Mouse (Mus musculus): Measurements from ENCODE around the gene Parp6. TPM values are rescaled to one million over a fixed set of nuclear protein-coding genes. Genes with fewer than 3 reads are reported as not detected.

Gene Parp6
- polyA plus RNA-seq, 1 experiment: 12.1 TPM

DNA sequence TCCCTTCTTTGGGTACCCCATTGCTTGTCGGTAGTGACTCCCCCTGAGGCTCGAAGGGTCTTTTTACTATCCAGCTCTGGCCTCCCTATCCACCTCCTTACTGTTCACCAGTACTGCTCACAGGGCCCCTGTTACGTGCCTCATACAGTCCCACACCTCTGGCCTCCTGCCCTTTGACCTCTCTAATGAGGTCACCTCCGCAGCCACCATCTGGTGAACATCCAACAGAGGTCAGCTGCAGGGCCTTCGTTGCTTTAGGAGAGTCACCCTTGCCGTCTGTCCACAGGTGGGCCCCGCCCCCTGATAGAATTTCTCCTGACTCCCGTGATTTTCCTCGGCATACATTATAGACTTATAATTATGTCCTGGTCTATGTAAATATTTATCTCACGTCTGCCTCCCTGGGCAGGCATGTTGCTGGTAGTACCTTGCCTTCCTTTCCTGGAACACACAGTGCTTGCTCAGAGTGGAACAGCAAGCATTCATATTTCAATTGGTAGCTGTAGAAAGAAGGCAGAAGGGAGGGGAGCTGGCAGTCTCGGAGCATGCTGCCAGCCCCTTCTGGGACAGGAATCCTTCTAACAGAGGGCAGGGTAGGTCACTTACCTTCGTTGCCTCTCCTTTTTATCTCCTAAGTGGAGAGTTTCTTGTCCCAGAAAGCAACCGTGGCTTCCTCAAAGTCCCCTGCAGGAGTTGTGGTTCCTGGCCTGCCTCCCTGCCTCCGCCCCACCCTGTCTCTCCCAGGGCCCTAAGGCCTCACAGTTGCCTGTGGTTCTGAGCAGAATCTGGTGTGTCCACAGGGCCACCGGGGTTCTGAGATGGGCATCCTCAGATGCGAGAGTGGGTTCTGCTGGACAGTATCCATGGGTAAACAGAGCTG, 77.7 kb downstream of the Parp6 start:
- Histone ChIP-seq H3K4me1 (ENCODE audit: control insufficient read depth, insufficient read depth, insufficient read length, low read length) (peaks cover 36% of the 10 kb centered on the region), H3K27ac (ENCODE audit: insufficient read depth, low read depth, low read length) (peak overlapping the region; percentile 80), H3K36me3 (ENCODE audit: control insufficient read depth, insufficient read depth, low read length) (no peaks in the 10 kb centered on the region), H3K27me3 (ENCODE audit: control insufficient read depth, insufficient read depth, low read length) (no peaks in the 10 kb centered on the region), H3K4me3 (ENCODE audit: low read depth, low read length) (no peak overlapping the region)
- WGBS: 41% methylated on average over 16 of the region's 16 CpGs
- TF ChIP-seq POLR2A (IDR thresholded peaks at IDR 0.05; ENCODE audit: low read depth, low read length): no peak

DNA sequence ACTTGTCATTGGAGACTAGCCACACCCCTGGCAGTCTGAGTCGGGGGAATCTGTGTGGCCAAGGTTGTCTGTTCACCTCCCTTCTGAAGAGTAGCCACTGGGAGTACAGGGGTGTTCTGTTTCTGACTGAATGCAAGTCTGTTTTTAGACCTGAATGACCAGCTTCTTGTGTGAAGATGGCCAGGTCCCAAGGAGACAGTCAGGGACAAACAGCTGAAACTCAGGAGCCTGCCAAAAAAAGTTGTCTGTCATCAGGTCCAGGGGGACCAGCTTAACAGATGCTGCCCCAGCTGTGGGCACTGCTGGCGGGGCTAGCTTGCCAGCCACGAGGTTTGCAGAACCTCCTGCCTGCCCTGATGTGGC, 78.3 kb downstream of the Parp6 start:
- peak overlapping the region; percentile 80; the same call in 1 of the 2 replicates for H3K27ac ChIP-seq (ENCODE audit: insufficient read depth, low read depth, low read length)
- no peak for TF ChIP-seq CTCF (IDR thresholded peaks at IDR 0.05; ENCODE audit: extremely low read depth, insufficient read length, insufficient replicate concordance, low read depth, low read length)
- TF ChIP-seq POLR2A (IDR thresholded peaks at IDR 0.05; ENCODE audit: low read depth, low read length): no peak
- WGBS: 49% methylated on average over 3 of the region's 3 CpGs
- no peaks in the 10 kb centered on the region for H3K27me3 ChIP-seq (ENCODE audit: control insufficient read depth, insufficient read depth, low read length)
- no peak overlapping the region for H3K4me3 ChIP-seq (ENCODE audit: low read depth, low read length)
- no peaks in the 10 kb centered on the region for H3K36me3 ChIP-seq (ENCODE audit: control insufficient read depth, insufficient read depth, low read length)
- H3K4me1 ChIP-seq (ENCODE audit: control insufficient read depth, insufficient read depth, insufficient read length, low read length): peaks cover 36% of the 10 kb centered on the region

DNA sequence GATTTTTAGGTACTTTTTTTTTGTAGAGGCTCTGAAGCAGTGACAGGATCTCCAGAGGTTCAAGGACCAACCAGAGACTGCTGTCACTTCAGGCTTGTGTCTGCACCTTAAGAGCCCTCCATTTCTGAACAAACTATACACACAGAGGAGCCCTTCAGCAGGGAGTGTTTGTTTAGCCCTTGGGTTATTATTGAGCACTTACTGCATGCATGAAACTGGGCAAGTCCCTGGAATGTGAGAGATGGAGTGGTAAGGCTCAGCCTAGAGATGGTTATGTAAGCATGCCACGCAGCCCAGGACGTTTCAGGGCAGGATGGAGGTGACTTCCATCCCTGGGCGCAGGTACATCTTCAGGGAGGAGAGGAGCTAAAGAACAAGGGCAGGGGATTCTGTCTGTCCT, 79.3 kb downstream of the Parp6 start:
- 83% methylated on average over 3 of the region's 3 CpGs for WGBS
- H3K27ac ChIP-seq (ENCODE audit: insufficient read depth, low read depth, low read length): no peak overlapping the region
- H3K4me1 ChIP-seq (ENCODE audit: control insufficient read depth, insufficient read depth, insufficient read length, low read length): peaks cover 35% of the 10 kb centered on the region
- H3K27me3 ChIP-seq (ENCODE audit: control insufficient read depth, insufficient read depth, low read length): no peaks in the 10 kb centered on the region
- TF ChIP-seq POLR2A (IDR thresholded peaks at IDR 0.05; ENCODE audit: low read depth, low read length) (no peak), CTCF (IDR thresholded peaks at IDR 0.05; ENCODE audit: extremely low read depth, insufficient read length, insufficient replicate concordance, low read depth, low read length) (no peak)
- no peaks in the 10 kb centered on the region for H3K36me3 ChIP-seq (ENCODE audit: control insufficient read depth, insufficient read depth, low read length)
- H3K4me3 ChIP-seq (ENCODE audit: low read depth, low read length): no peak overlapping the region

Other genes with a start within 250 kb of the Parp6 start
- 8.6 and 22.1 TPM in 2 replicates for gene Arih1, start 130.7 kb upstream of the Parp6 start, polyA plus RNA-seq (2012; rRNA removed)
- gene Hexa, start 77.7 kb upstream of the Parp6 start, polyA plus RNA-seq (2012; rRNA removed): 45.1 and 81.2 TPM in 2 replicates
- gene Tmem202, start 77.4 kb upstream of the Parp6 start, polyA plus RNA-seq (2012; rRNA removed): 0.34 TPM in 1 of 2 replicates, not detected in the other
- gene Celf6, start 39.4 kb upstream of the Parp6 start, polyA plus RNA-seq (2012; rRNA removed): 0.79 and 1.2 TPM in 2 replicates
- gene Pkm, start 39.1 kb downstream of the Parp6 start, polyA plus RNA-seq (2012; rRNA removed): 513 and 1,082 TPM in 2 replicates
- gene Gramd2, start 62.9 kb downstream of the Parp6 start, polyA plus RNA-seq (2012; rRNA removed): 4.6 and 6.4 TPM in 2 replicates
- gene Senp8, start 133.4 kb downstream of the Parp6 start, polyA plus RNA-seq (2012; rRNA removed): 0.75 and 1.5 TPM in 2 replicates
- gene Myo9a, start 133.6 kb downstream of the Parp6 start, polyA plus RNA-seq (2012; rRNA removed): 0.08 and 0.37 TPM in 2 replicates

Data from small intestine, adult 2 months (tissue).